Comparison of ENCODE assay signal across 30 mouse cellular contexts in the genomic region with DNA sequence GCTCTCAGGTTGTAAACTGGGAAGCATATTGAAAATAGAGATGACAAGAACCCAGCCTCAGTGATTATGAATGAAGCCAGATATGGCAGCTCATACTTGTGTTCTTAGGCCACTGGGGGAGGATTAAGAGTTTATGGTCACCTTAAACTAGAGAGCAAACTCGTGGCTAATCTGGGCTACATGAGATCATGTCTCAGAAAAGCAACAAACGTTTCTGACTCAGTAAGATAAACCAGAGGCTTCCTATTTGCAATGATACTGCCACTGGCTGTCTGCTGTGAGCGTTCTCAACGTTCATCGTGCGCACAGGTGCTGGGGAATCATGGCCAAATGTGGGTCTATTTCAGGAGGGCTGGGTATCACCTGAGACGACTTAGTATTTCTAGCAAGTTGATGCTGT. TPM values are rescaled to one million over a fixed set of nuclear protein-coding genes. Genes with fewer than 3 reads are reported as not detected.
"Had no signal": no experiment of that assay in that cellular context is flagged by ENCODE, and none has a peak within 500 bp of the region (broad histone marks: within the 10 kb centered on the region; RNA-seq: fewer than 3 reads in every experiment).

No protein-coding gene starts in this region.

- H3K4me3 ChIP-seq: layer of hippocampus, adult 2 months; left cerebral cortex, adult 2 months; liver, embryonic 13.5 days; megakaryocyte, embryonic 14.5 days had no signal

- H3K9me3 ChIP-seq: liver, embryonic 13.5 days; megakaryocyte, embryonic 14.5 days had no signal

- H3K4me2 ChIP-seq: liver, embryonic 13.5 days; lung, embryonic 14.5 days; midbrain, embryonic 11.5 days had no signal

- H3K9ac ChIP-seq: liver, embryonic 13.5 days; lung, embryonic 14.5 days had no signal

- H3K36me3 ChIP-seq: liver, embryonic 13.5 days had no signal

- H3K4me1 ChIP-seq: liver, embryonic 13.5 days had no signal

- H3K27ac ChIP-seq: kidney, postnatal 0 days; layer of hippocampus, adult 2 months; left cerebral cortex, adult 2 months; liver, embryonic 13.5 days; macrophage had no signal

- ATAC-seq: lung, postnatal 0 days had no signal

- H3K27me3 ChIP-seq: liver, embryonic 13.5 days; megakaryocyte, embryonic 14.5 days had no signal

- DNase-seq: kidney, adult 2 months; kidney, postnatal 25 days; layer of hippocampus, adult 9-11 months; layer of hippocampus, postnatal 36 days; liver, embryonic 13.5 days; lung, embryonic 14.5 days; midbrain, embryonic 14.5 days; right cerebral cortex, adult 18-20 months; right cerebral cortex, postnatal 14 days; thymus, adult 18-20 months; thymus, postnatal 36 days had no signal

RNA-seq across cellular contexts. Expression of a gene that starts 14.6 kb away (rescaled TPM):
- total RNA-seq: layer of hippocampus, adult 2 months; layer of hippocampus, postnatal 36 days; left cerebral cortex, adult 2 months; left cerebral cortex, postnatal 10 days; left cerebral cortex, postnatal 36 days; liver, adult 2 months had no signal
- polyA plus RNA-seq: kidney, embryonic 14.5 days; kidney, postnatal 0 days; large intestine, adult 2 months; limb, embryonic 14.5 days; liver, adult 2 months; liver, embryonic 13.5 days; liver, embryonic 16.5 days; lung, embryonic 14.5 days; lung, postnatal 0 days; macrophage; midbrain, embryonic 11.5 days; midbrain, embryonic 14.5 days; midbrain, postnatal 0 days; small intestine, adult 2 months; spleen, adult 2 months; stomach, embryonic 16.5 days; urinary bladder, adult 2 months had no signal
